17 mouse cellular contexts compared by ENCODE assay signal in the genomic region with DNA sequence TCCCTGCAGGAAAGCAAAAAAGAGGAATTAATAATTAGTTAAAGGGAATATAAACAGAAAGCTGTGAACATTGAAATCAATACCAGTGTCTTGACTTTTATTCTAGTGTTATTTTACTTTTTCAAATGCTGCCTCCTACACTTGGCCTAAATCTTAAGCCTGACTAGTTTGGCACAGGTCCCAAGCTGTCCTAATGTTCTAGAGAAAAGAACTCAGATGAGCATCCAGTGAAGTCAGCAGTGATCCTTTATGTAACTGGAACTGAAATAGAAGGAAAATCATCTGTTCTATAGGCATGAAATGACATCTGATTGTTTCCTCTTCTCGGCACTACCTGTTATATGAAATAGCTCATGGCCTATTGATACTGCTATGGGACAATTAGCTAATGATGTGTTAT.
DNase-seq lines count a peak whose midpoint lies in the region; ATAC-seq lines count a peak whose summit lies in the region.
"Had no signal": no experiment of that assay in that cellular context is flagged by ENCODE, and none has a peak within 500 bp of the region (broad histone marks: within the 10 kb centered on the region; RNA-seq: fewer than 3 reads in every experiment).

No protein-coding gene starts in this region.

- ATAC-seq in frontal cortex, adult (ENCODE audit: low TSS enrichment) = peak; percentile 76
- no peak for ATAC-seq in monocyte, adult 5-6 weeks (replicated peaks; ENCODE audit: insufficient number of reproducible peaks, low FRiP score, low TSS enrichment, poor library complexity, severe bottlenecking)
- ATAC-seq: forebrain, postnatal 0 days; inflammation-experienced regulatory T-cells, adult 6 months; liver, embryonic 12.5 days; Patski had no signal

- intact Hi-C loops in left cerebral cortex, postnatal 10 days (cut with DNase I) = no loop called here

- no peak for DNase-seq in frontal cortex, postnatal 14 days (ENCODE audit: low spot score in 2 of 2)
- DNase-seq in left cerebral cortex, adult 18-20 months (ENCODE audit: low spot score in 2 of 2) = peak; percentile 5 to 29
- no peak for DNase-seq in left cerebral cortex, postnatal 10 days (ENCODE audit: extremely low spot score in 1 of 2, low spot score in 2 of 2)
- DNase-seq in brain, adult 2 months (ENCODE audit: low read depth, low spot score) = peak; percentile 67
- DNase-seq in telencephalon, adult 2 months (ENCODE audit: low read depth, low spot score) = peak; percentile 21
- DNase-seq: adrenal gland, postnatal 10 days; cerebellum, postnatal 25 days; forebrain, postnatal 0 days; heart, postnatal 4 days; kidney, adult 18-20 months; lung, adult 18-20 months; lung, postnatal 10 days had no signal

Comparison
In these comparisons a context has a peak if more than half of its experiments do, and no peak if none do; other contexts are left out.
1. DNase-seq: peak in left cerebral cortex, adult 18-20 months (2 of 2), brain, adult 2 months (single experiment) and telencephalon, adult 2 months (single experiment); none in frontal cortex, postnatal 14 days (0 of 2) and left cerebral cortex, postnatal 10 days (0 of 2).